Mouse (Mus musculus) myocyte (in vitro differentiated cells): ENCODE data around the gene Ascl3. TPM values are rescaled to one million over a fixed set of nuclear protein-coding genes. Genes with fewer than 3 reads are reported as not detected.
A peak's percentile ranks its signal among the peaks of the same experiment; 100 is the strongest.

ENCODE experiments used
- H3K27me3 ChIP-seq: one replicate; pipeline ENCODE4 v1.6.1; 2011; ENCODE audit not compliant: control insufficient read depth, insufficient read depth, insufficient read length
- H3K36me3 ChIP-seq: one replicate; pipeline ENCODE4 v1.6.1; 2011; ENCODE audit not compliant: control insufficient read depth, insufficient read depth
- H3K4me2 ChIP-seq: one replicate; pipeline ENCODE4 v1.6.1; 2011; ENCODE audit warnings: low read depth, control low read depth
- H3K4me3 ChIP-seq: one replicate; pipeline ENCODE4 v1.5.1; 2011; ENCODE audit warnings: mild to moderate bottlenecking, control low read depth, moderate library complexity
- H3K79me2 ChIP-seq: one replicate; pipeline ENCODE4 v1.6.1; 2011; ENCODE audit not compliant: control insufficient read depth, insufficient read depth
- H3ac ChIP-seq: one replicate; pipeline ENCODE4 v1.6.1; 2011; ENCODE audit not compliant: control insufficient read depth, insufficient read length
- CEBPB ChIP-seq: IDR thresholded peaks from 2 replicates; pipeline ENCODE4 v1.6.1; 2011; ENCODE audit warnings: mild to moderate bottlenecking, moderate library complexity; ENCODE audit not compliant: poor library complexity, insufficient read depth, severe bottlenecking
- E2F4 ChIP-seq: IDR thresholded peaks from one replicate; pipeline ENCODE4 v1.6.1; 2011; ENCODE audit warnings: mild to moderate bottlenecking, control low read depth, moderate library complexity; ENCODE audit not compliant: insufficient read depth
- MAX ChIP-seq: IDR thresholded peaks from one replicate; pipeline ENCODE4 v1.6.1; 2011; ENCODE audit warnings: low read depth, mild to moderate bottlenecking, control low read depth
- MYOD1 ChIP-seq, 3 experiments: IDR thresholded peaks; one replicate each; pipeline ENCODE4 v1.6.1; 2011; ENCODE audit warnings: control low read depth in 2 of 3, low read depth in 2 of 3, mild to moderate bottlenecking in 2 of 3, moderate library complexity in 1 of 3; ENCODE audit not compliant: insufficient read length in 2 of 3, control insufficient read depth in 1 of 3
- MYOG ChIP-seq, 3 experiments: IDR thresholded peaks; one replicate each; pipeline ENCODE4 v1.6.1; 2011; ENCODE audit warnings: control low read depth in 2 of 3, low read depth in 2 of 3, mild to moderate bottlenecking in 2 of 3; ENCODE audit not compliant: insufficient read length in 2 of 3, control insufficient read depth in 1 of 3, insufficient read depth in 1 of 3
- POLR2A ChIP-seq: IDR thresholded peaks from one replicate; pipeline ENCODE4 v1.6.1; 2011; ENCODE audit warnings: low read depth, mild to moderate bottlenecking, control low read depth, moderate library complexity; ENCODE audit not compliant: insufficient read length
- POLR2AphosphoS2 ChIP-seq: IDR thresholded peaks from one replicate; pipeline ENCODE4 v1.6.1; 2011; ENCODE audit warnings: low read depth, control low read depth; ENCODE audit not compliant: insufficient read length
- REST ChIP-seq: IDR thresholded peaks from one replicate; pipeline ENCODE4 v1.6.1; 2011; ENCODE audit warnings: mild to moderate bottlenecking, control low read depth, moderate library complexity; ENCODE audit not compliant: insufficient read depth, insufficient read length
- SRF ChIP-seq: IDR thresholded peaks from one replicate; pipeline ENCODE4 v1.6.1; 2011; ENCODE audit warnings: low read depth; ENCODE audit not compliant: control insufficient read depth, insufficient read length
- TCF12 ChIP-seq: IDR thresholded peaks from one replicate; pipeline ENCODE4 v1.6.1; 2011; ENCODE audit warnings: mild to moderate bottlenecking, control low read depth; ENCODE audit not compliant: poor library complexity, insufficient read depth, severe bottlenecking
- TCF3 ChIP-seq: IDR thresholded peaks from one replicate; pipeline ENCODE4 v1.6.1; 2011; ENCODE audit warnings: low read depth, control low read depth; ENCODE audit not compliant: insufficient read length
- USF1 ChIP-seq: IDR thresholded peaks from one replicate; pipeline ENCODE4 v1.6.1; 2011; ENCODE audit warnings: low read depth, mild to moderate bottlenecking, control low read depth, moderate library complexity
- polyA plus RNA-seq: library from polyadenylated mRNA; unstranded; fragments of >200 nt; fragmentation: generic; extraction: Trizol; gene quantifications from one replicate; pipeline ENCODE4 v1.2.1, GENCODE M21; 2012; ENCODE audit warnings: missing spikeins

The Ascl3 gene
- polyA plus RNA-seq, 1 experiment: 0.24 TPM

- Histone ChIP-seq H3K4me3 (peak overlapping the region; percentile 27), H3K27me3 (no peaks in the 10 kb centered on the region), H3K36me3 (no peaks in the 10 kb centered on the region), H3K4me2 (peak overlapping the region; percentile 58), H3ac (no peak overlapping the region), H3K79me2 (no peaks in the 10 kb centered on the region)
- no peak for TF ChIP-seq MAX
- no peak for TF ChIP-seq POLR2A
- TF ChIP-seq SRF: no peak
- TF ChIP-seq TCF3: no peak
Measured at GRCm38 (mm10) chr7:109702721-109703120, 28.8 kb downstream of the Ascl3 start.

DNA sequence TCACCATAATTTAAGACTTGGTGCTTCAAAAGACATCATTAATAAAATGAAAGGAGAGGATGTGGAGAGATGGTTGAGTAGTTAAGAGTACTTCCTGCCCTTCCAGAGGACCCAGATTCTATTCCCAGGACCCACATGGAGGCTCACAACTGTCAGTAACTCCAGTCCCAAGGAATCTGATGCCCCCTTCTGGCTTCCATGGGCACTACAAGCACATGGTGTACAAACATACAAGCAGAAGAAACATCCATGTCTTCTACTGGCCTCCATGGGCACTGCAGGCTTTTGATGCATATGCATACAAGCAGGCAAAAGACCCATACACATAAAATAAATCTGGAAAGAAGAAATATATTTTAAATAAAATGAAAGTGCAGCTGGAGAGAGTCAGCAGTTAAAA, 31.3 kb downstream of the Ascl3 start:
- no peaks in the 10 kb centered on the region for H3K36me3 ChIP-seq
- no peak overlapping the region for H3ac ChIP-seq
- H3K27me3 ChIP-seq: no peaks in the 10 kb centered on the region
- H3K79me2 ChIP-seq: no peaks in the 10 kb centered on the region
- H3K4me2 ChIP-seq: no peak overlapping the region
- H3K4me3 ChIP-seq: no peak overlapping the region
- TF ChIP-seq MYOG (IDR thresholded peaks at IDR 0.05; ENCODE audit: control insufficient read depth in 1 of 3, insufficient read depth in 1 of 3, insufficient read length in 2 of 3, low read depth in 2 of 3) (no peak), E2F4 (no peak), REST (no peak)

DNA sequence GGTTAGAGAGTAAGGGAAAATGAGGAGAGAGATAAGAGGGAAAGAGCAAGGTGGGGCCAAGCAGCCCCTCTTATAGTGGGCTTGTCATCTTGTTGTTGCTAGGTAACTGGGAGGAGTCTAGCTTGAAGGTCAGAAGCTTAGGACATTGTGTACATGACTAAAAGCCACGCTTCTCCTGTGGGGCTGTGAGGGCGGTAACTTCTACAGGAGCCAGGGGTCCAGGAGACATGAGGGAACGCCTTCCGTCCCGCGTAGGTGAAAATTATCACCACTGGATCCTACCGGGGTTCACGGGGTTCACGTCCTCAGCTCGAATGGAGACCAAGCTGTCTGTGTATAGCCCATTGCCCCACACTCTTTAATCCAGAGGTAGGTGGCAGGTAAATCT, 36.2 kb downstream of the Ascl3 start:
- TF ChIP-seq TCF12 (no peak), CEBPB (no peak), E2F4 (no peak), POLR2AphosphoS2 (no peak), MYOG (IDR thresholded peaks at IDR 0.05; ENCODE audit: control insufficient read depth in 1 of 3, insufficient read depth in 1 of 3, insufficient read length in 2 of 3, low read depth in 2 of 3) (no peak), POLR2A (no peak), USF1 (no peak), MAX (no peak), MYOD1 (IDR thresholded peaks at IDR 0.05; ENCODE audit: control insufficient read depth in 1 of 3, insufficient read length in 2 of 3, low read depth in 2 of 3) (no peak), REST (no peak)
- no peaks in the 10 kb centered on the region for H3K27me3 ChIP-seq
- H3K79me2 ChIP-seq: no peaks in the 10 kb centered on the region
- no peak overlapping the region for H3K4me3 ChIP-seq
- no peak overlapping the region for H3ac ChIP-seq
- H3K36me3 ChIP-seq: no peaks in the 10 kb centered on the region
- no peak overlapping the region for H3K4me2 ChIP-seq

DNA sequence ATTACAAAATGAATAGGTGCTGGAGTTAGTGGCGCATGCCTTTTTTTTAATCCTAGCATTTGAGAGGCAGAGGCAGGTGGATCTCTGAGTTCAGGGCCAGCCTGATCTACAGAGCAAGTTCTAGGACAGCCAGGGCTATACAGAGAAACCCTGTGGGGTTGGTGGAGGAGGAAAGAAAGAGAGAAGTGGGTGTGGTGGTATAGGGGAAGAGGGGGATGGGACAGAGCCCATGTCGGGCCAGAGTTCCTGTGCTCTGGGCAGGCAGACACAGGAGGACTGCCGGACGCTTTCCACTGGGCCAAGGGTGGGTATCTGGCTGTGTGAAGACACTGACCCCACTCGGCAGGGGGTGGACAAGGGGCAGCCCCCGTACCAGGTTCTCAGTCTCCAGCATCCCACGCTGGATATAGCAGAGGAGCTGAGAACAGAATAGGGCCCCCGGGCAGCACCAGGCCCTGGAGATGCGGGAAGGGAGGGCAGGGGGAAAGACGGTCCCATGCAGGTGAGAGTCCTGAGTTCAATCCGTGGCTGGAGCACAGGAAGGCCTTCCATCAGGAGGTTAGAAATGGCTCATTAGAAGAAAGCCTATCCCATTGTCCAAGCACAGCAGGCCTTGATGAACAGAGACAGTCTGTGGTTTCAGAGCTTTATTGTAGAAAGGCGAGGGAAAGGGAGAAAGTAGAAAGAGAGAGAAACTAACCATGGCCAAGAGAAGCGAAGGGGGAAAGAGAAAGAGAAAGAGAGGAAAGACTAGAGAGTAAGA, 36.8 kb downstream of the Ascl3 start:
- H3K36me3 ChIP-seq: no peaks in the 10 kb centered on the region
- no peaks in the 10 kb centered on the region for H3K79me2 ChIP-seq
- H3K4me2 ChIP-seq: no peak overlapping the region
- H3ac ChIP-seq: no peak overlapping the region
- H3K27me3 ChIP-seq: no peaks in the 10 kb centered on the region
- TF ChIP-seq E2F4 (no peak), USF1 (no peak), CEBPB (no peak), TCF3 (no peak), SRF (no peak), POLR2A (no peak), MYOG (IDR thresholded peaks at IDR 0.05; ENCODE audit: control insufficient read depth in 1 of 3, insufficient read depth in 1 of 3, insufficient read length in 2 of 3, low read depth in 2 of 3) (no peak), MYOD1 (IDR thresholded peaks at IDR 0.05; ENCODE audit: control insufficient read depth in 1 of 3, insufficient read length in 2 of 3, low read depth in 2 of 3) (no peak), REST (no peak), POLR2AphosphoS2 (no peak), TCF12 (no peak), MAX (no peak)
- H3K4me3 ChIP-seq: no peak overlapping the region

- H3K4me2 ChIP-seq: no peak overlapping the region
- H3K4me3 ChIP-seq: no peak overlapping the region
- no peaks in the 10 kb centered on the region for H3K36me3 ChIP-seq
- no peaks in the 10 kb centered on the region for H3K27me3 ChIP-seq
- TF ChIP-seq MAX (no peak), E2F4 (no peak), POLR2AphosphoS2 (no peak), SRF (no peak), TCF12 (no peak), CEBPB (no peak)
- no peaks in the 10 kb centered on the region for H3K79me2 ChIP-seq
- no peak overlapping the region for H3ac ChIP-seq
Measured at GRCm38 (mm10) chr7:109690961-109691360, 40.6 kb downstream of the Ascl3 start.
